Mouse (Mus musculus): ENCODE data around the gene C130074G19Rik. TPM values are rescaled to one million over a fixed set of nuclear protein-coding genes. Genes with fewer than 3 reads are reported as not detected.

The C130074G19Rik gene
- polyA plus RNA-seq, 1 experiment from 2014 or later: 1.0 TPM

- H3K9me3 ChIP-seq (replicated peaks): no peaks in the 10 kb centered on the region
- H3K27ac ChIP-seq (replicated peaks): no peak overlapping the region
- H3K4me3 ChIP-seq (replicated peaks): no peak overlapping the region
- H3K36me3 ChIP-seq: peaks cover 39% of the 10 kb centered on the region
- H3K4me2 ChIP-seq: no peak overlapping the region
- 94% methylated on average over 7 of the region's 7 CpGs for WGBS
- no peaks in the 10 kb centered on the region for H3K27me3 ChIP-seq (replicated peaks)
- H3K9ac ChIP-seq (replicated peaks): no peak overlapping the region
- H3K4me1 ChIP-seq: no peaks in the 10 kb centered on the region
- ATAC-seq (ENCODE audit: low FRiP score): no peak
These were observed 49.5 kb downstream of the C130074G19Rik start for GRCm38 (mm10) chr1:184833499-184833898.

DNA sequence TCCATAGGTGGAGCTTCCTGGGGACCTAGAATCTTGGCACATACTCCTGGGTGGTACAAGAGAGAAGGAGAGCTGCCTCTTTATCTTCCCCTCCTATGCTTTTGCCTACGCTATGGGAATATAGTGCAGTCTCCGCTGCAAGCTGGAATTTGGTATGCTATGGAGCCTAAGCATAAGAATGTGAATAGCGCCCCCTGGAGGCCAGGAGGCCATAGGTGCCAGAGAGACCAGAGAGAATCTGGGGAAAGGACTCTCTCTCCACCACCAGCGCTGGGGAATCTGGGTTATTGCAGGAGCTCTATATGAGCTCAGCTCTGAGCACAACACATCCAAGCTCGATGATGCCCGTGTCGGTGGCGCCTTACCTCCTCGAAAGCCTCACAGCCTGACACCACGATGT is 50.8 kb downstream of the C130074G19Rik start:
- no peaks in the 10 kb centered on the region for H3K27me3 ChIP-seq (replicated peaks)
- ATAC-seq (ENCODE audit: low FRiP score): no peak
- 83% methylated on average over 10 of the region's 10 CpGs for WGBS
- no peak overlapping the region for H3K27ac ChIP-seq (replicated peaks)
- H3K36me3 ChIP-seq: peaks cover 39% of the 10 kb centered on the region
- no peak overlapping the region for H3K9ac ChIP-seq (replicated peaks)
- H3K4me2 ChIP-seq: no peak overlapping the region
- H3K4me3 ChIP-seq (replicated peaks): no peak overlapping the region
- H3K4me1 ChIP-seq: 0 out of 2 replicates have a peak, but pooled peaks cover 3% of the 10 kb centered on the region
- H3K9me3 ChIP-seq (replicated peaks): no peaks in the 10 kb centered on the region

DNA sequence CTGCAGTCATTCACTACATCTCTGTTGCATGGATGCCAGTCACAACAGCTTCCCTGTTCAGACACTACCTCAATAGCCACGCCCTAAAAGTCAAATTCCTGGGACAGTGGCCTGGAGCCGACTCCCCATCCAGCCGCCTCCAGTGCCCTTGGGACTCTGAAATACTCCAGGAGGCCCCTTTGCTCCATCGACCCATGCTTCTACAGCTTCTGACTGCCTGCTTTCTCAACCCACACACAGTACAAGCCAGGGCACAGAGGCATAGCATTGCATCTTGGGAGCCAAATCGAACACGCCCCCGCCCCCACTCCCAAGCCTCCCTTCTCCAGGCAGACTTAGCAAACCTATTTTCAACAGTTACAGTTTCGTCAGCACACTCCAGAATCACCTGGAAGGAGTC is 53.1 kb downstream of the C130074G19Rik start:
- H3K4me3 ChIP-seq (replicated peaks): no peak overlapping the region
- no peak overlapping the region for H3K9ac ChIP-seq (replicated peaks)
- ATAC-seq (ENCODE audit: low FRiP score): no peak
- no peaks in the 10 kb centered on the region for H3K27me3 ChIP-seq (replicated peaks)
- no peak overlapping the region for H3K27ac ChIP-seq (replicated peaks)
- WGBS: 90% methylated on average over 8 of the region's 8 CpGs
- peaks cover 13% of the 10 kb centered on the region for H3K4me1 ChIP-seq
- no peaks in the 10 kb centered on the region for H3K9me3 ChIP-seq (replicated peaks)
- H3K36me3 ChIP-seq: peaks cover 33% of the 10 kb centered on the region
- H3K4me2 ChIP-seq: no peak overlapping the region

- no peak for ATAC-seq (ENCODE audit: low FRiP score)
- peak overlapping the region; percentile 47 for H3K4me2 ChIP-seq
- H3K27ac ChIP-seq (replicated peaks): no peak overlapping the region
- no peak overlapping the region for H3K9ac ChIP-seq (replicated peaks)
- peak overlapping the region; percentile 3; the same call in 1 of the 2 replicates for H3K4me3 ChIP-seq (replicated peaks)
- peaks cover 19% of the 10 kb centered on the region for H3K36me3 ChIP-seq
- no peaks in the 10 kb centered on the region for H3K9me3 ChIP-seq (replicated peaks)
- 24% methylated on average over 23 of the region's 23 CpGs for WGBS
- H3K4me1 ChIP-seq: peaks cover 31% of the 10 kb centered on the region
- H3K27me3 ChIP-seq (replicated peaks): no peaks in the 10 kb centered on the region
These were observed 55.8 kb downstream of the C130074G19Rik start for GRCm38 (mm10) chr1:184827175-184827701.

DNA sequence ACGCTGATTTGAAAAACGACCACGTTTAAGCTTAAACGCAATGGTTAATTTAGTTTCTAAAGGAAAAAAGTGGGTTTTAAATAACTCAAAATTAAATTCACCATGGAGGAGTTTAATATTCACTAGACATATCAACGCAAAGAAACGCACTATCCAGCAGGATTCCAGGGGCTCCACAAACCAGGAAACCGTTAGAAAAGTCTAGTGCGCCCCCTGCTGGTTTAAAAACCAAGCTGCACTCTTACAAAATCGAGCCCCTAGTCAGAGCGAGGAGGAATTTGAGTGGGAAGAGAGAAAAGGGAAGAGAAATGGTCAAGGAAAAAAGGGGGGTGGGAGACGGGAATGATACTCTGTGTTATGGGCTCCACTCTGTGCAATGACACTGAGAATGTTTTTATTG is 57.9 kb downstream of the C130074G19Rik start:
- Histone ChIP-seq H3K4me1 (peaks cover 31% of the 10 kb centered on the region), H3K27ac (replicated peaks) (no peak overlapping the region), H3K9me3 (replicated peaks) (no peaks in the 10 kb centered on the region), H3K27me3 (replicated peaks) (no peaks in the 10 kb centered on the region), H3K9ac (replicated peaks) (no peak overlapping the region), H3K4me2 (peak overlapping the region; percentile 45), H3K4me3 (replicated peaks) (no peak overlapping the region), H3K36me3 (peaks cover 8% of the 10 kb centered on the region)
- ATAC-seq (ENCODE audit: low FRiP score): peak; percentile 57; the same call in 1 of the 2 replicates
- 25% methylated on average over 11 of the region's 11 CpGs for WGBS

DNA sequence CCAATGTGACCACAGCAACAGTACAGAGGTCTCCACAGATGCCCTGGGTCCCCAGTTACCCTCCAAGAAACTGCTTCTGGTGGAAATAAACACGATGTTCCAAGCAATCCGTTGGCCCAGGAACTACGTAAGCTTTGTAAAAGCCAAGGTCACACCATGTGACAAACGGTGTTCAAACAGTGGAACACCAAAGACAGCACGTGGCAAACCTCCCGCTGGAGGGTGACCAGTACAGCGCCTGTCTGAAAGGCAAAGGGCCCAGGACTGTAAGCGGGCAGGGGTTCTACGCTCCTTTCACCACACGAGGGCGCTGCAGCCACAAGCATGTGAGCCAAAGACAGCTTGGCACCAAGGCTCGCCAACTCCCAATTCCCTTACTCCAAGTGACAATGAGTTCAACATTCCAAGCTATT is 58.6 kb downstream of the C130074G19Rik start:
- Histone ChIP-seq H3K4me2 (peak overlapping the region; percentile 45), H3K9ac (replicated peaks) (no peak overlapping the region), H3K27ac (replicated peaks) (no peak overlapping the region), H3K27me3 (replicated peaks) (no peaks in the 10 kb centered on the region), H3K9me3 (replicated peaks) (no peaks in the 10 kb centered on the region), H3K36me3 (peaks cover 10% of the 10 kb centered on the region; the same call in 1 of the 2 replicates), H3K4me3 (replicated peaks) (0 out of 2 replicates have a peak overlapping the region, but pooled peaks have one; percentile 6), H3K4me1 (peaks cover 31% of the 10 kb centered on the region)
- ATAC-seq (ENCODE audit: low FRiP score): peak; percentile 84; the same call in 1 of the 2 replicates
- WGBS: 5% methylated on average over 12 of the region's 12 CpGs

- peak; percentile 56 for ATAC-seq (ENCODE audit: low FRiP score)
- H3K4me2 ChIP-seq: peak overlapping the region; percentile 52
- 13% methylated on average over 11 of the region's 11 CpGs for WGBS
- H3K4me1 ChIP-seq: peaks cover 31% of the 10 kb centered on the region
- H3K27me3 ChIP-seq (replicated peaks): no peaks in the 10 kb centered on the region
- no peaks in the 10 kb centered on the region for H3K9me3 ChIP-seq (replicated peaks)
- no peak overlapping the region for H3K27ac ChIP-seq (replicated peaks)
- no peak overlapping the region for H3K9ac ChIP-seq (replicated peaks)
- peak overlapping the region; percentile 24 for H3K4me3 ChIP-seq (replicated peaks)
- H3K36me3 ChIP-seq: peaks cover 20% of the 10 kb centered on the region
These were observed 60.3 kb downstream of the C130074G19Rik start for GRCm38 (mm10) chr1:184822678-184823077.

MicroRNAs within 50 kb of the gene (microRNA counts, 519-probe panel; counts per million panel counts)
- 3,057 counts per million, percentile 74 among the panel's probes with 10 or more counts for microRNA mmu-miR-1981

Small RNAs within 50 kb of the gene (microRNA-seq; reads per million reads assigned to microRNA genes)
- gene Mir1981: 43.4 reads per million, percentile 41 among the genes with 10 or more reads in this experiment

Other genes with a start within 250 kb of the C130074G19Rik start
- gene Hlx, start 150.6 kb downstream of the C130074G19Rik start, polyA plus RNA-seq (2015; fragmentation: Nextera tagmentation; extraction: Ambion mirVana): 2.6 and 7.9 TPM in 2 replicates
- 0.36 TPM in 1 of 2 replicates, not detected in the other for gene Marc1, start 71.9 kb downstream of the C130074G19Rik start, polyA plus RNA-seq (2015; fragmentation: Nextera tagmentation; extraction: Ambion mirVana)
- 113 and 133 TPM in 2 replicates for gene Marc2, start 36.8 kb downstream of the C130074G19Rik start, polyA plus RNA-seq (2015; fragmentation: Nextera tagmentation; extraction: Ambion mirVana)
- 11.0 and 13.5 TPM in 2 replicates for gene Mark1, start 116.4 kb upstream of the C130074G19Rik start, polyA plus RNA-seq (2015; fragmentation: Nextera tagmentation; extraction: Ambion mirVana)